Mouse (Mus musculus): ENCODE measurements around the gene Tbccd1.

DNA sequence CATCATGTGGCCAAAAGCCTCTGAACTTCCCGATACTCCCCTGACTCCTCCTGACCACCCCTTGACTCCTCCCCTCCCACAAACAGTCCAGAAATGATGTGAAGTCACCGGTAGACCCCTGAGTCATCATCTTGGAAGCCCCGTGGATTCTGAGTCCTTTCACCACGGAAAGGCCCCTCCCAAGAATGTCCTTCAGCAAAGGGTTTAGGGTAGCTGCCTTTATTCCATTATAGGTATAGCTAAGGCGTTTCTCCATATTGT lies 56.7 kb downstream of the Tbccd1 start:
- TF ChIP-seq POLR2A (IDR thresholded peaks at IDR 0.05; ENCODE audit: borderline replicate concordance, extremely low read depth, low read depth, low read length) (no peak), CTCF (IDR thresholded peaks at IDR 0.05; ENCODE audit: insufficient read depth, low read length) (no peak)

Measured in lung, adult 2 months (tissue).